In the genomic region with DNA sequence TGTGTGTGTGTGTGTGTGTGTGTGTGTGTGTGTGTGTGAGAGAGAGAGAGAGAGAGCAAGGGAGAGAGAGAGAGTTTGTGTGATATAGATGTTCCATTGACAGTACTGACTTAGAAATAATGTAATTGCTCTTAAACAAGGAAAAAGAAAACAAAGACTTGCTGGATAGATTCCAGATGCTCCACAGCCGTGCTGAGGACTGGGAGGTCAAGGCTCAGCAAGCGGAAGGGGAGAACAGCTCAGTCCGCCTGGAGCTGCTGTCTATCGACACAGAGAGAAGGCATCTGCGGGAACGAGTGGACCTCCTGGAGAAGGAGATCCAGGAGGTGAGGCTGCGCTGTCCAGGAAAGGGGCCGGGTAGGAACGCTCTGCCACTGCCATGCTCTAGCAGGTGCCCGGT, we compare ENCODE assay signal across 22 mouse cellular contexts. TPM values are rescaled to one million over a fixed set of nuclear protein-coding genes. Genes with fewer than 3 reads are reported as not detected.
A peak's percentile ranks its signal among the peaks of the same experiment; 100 is the strongest.
DNase-seq lines count a peak whose midpoint lies in the region; ATAC-seq and TF ChIP-seq lines count a peak whose summit lies in the region.
"Had no signal": no experiment of that assay in that cellular context is flagged by ENCODE, and none has a peak within 500 bp of the region (broad histone marks: within the 10 kb centered on the region; RNA-seq: fewer than 3 reads in every experiment).

No protein-coding gene starts in this region.

- 57% methylated on average over 10 of the region's 10 CpGs for WGBS in kidney, postnatal 0 days
- WGBS in lung, embryonic 14.5 days: 71% methylated on average over 10 of the region's 10 CpGs
- WGBS in lung, adult 2 months: 66% methylated on average over 10 of the region's 10 CpGs

- H3K4me3 ChIP-seq in kidney, postnatal 0 days (replicated peaks; ENCODE audit: low read depth, low read length): no peak overlapping the region
- no peak overlapping the region for H3K4me3 ChIP-seq in lung, embryonic 14.5 days (ENCODE audit: low read depth, low read length)
- H3K4me3 ChIP-seq in lung, adult 2 months (replicated peaks; ENCODE audit: extremely low read depth, low read depth, low read length): no peak overlapping the region
- H3K4me3 ChIP-seq: embryonic facial prominence, embryonic 15.5 days; erythroblast, embryonic 14.5 days; forebrain, embryonic 10.5 days; gastrocnemius, adult 2 months; heart, embryonic 13.5 days; hindbrain, embryonic 12.5 days had no signal

- ATAC-seq in kidney, postnatal 0 days (replicated peaks; ENCODE audit: low FRiP score, low read depth): no peak
- ATAC-seq in lung, embryonic 14.5 days (ENCODE audit: insufficient read depth): no peak
- ATAC-seq: forebrain, embryonic 14.5 days; hindbrain, embryonic 16.5 days; inflammation-experienced regulatory T-cells, adult 6 months had no signal

- H3K9me3 ChIP-seq in kidney, postnatal 0 days (replicated peaks; ENCODE audit: low read length): no peaks in the 10 kb centered on the region
- no peaks in the 10 kb centered on the region for H3K9me3 ChIP-seq in lung, embryonic 14.5 days (ENCODE audit: low read depth, low read length)
- H3K9me3 ChIP-seq: embryonic facial prominence, embryonic 15.5 days; forebrain, embryonic 10.5 days; heart, embryonic 13.5 days; hindbrain, embryonic 12.5 days had no signal

- TF ChIP-seq CTCF in kidney, postnatal 0 days (IDR thresholded peaks at IDR 0.05; ENCODE audit: low read depth): no peak
- no peak for TF ChIP-seq CTCF in lung, embryonic 14.5 days (IDR thresholded peaks at IDR 0.05; ENCODE audit: low read depth)
- no peak for TF ChIP-seq CTCF in lung, adult 2 months (IDR thresholded peaks at IDR 0.05; ENCODE audit: insufficient read depth, low read length)

- no peak overlapping the region for H3K27ac ChIP-seq in kidney, postnatal 0 days
- H3K27ac ChIP-seq in lung, embryonic 14.5 days (ENCODE audit: low read depth): no peak overlapping the region
- H3K27ac ChIP-seq: embryonic facial prominence, embryonic 15.5 days; forebrain, embryonic 10.5 days; gastrocnemius, adult 2 months; heart, embryonic 13.5 days; hindbrain, embryonic 12.5 days had no signal

- no peak overlapping the region for H3K4me2 ChIP-seq in kidney, postnatal 0 days (ENCODE audit: low read length)
- no peak overlapping the region for H3K4me2 ChIP-seq in lung, embryonic 14.5 days
- H3K4me2 ChIP-seq: embryonic facial prominence, embryonic 15.5 days; heart, embryonic 13.5 days; hindbrain, embryonic 12.5 days had no signal

- peaks cover 34% of the 10 kb centered on the region; the same call in 1 of the 2 replicates for H3K36me3 ChIP-seq in kidney, postnatal 0 days (ENCODE audit: insufficient read depth, low read length)
- H3K36me3 ChIP-seq in lung, embryonic 14.5 days (ENCODE audit: insufficient read depth): peaks cover 70% of the 10 kb centered on the region

- no peak overlapping the region for H3K9ac ChIP-seq in kidney, postnatal 0 days (ENCODE audit: low read depth, low read length)
- H3K9ac ChIP-seq in lung, embryonic 14.5 days: no peak overlapping the region
- H3K9ac ChIP-seq: embryonic facial prominence, embryonic 15.5 days; heart, embryonic 13.5 days; hindbrain, embryonic 12.5 days had no signal

- DNase-seq in embryo, embryonic 11 days: peak; percentile 17
- no peak for DNase-seq in embryo, embryonic 10 days (ENCODE audit: low spot score)
- DNase-seq in kidney, postnatal 0 days (ENCODE audit: low spot score): peak; percentile 62
- no peak for DNase-seq in kidney, adult 9 months
- peak; percentile 28 for DNase-seq in lung, embryonic 14.5 days
- no peak for DNase-seq in lung, adult 2 months
- DNase-seq in layer of hippocampus, postnatal 14 days (ENCODE audit: low spot score in 2 of 2): no peak
- DNase-seq: adrenal gland, adult 8-10 months; cerebellum, adult 18-20 months; cerebellum, adult 9-11 months; cerebellum, postnatal 36 days; gastrocnemius, adult 2 months; gastrocnemius, postnatal 25 days; heart, postnatal 4 days had no signal

- H3K4me1 ChIP-seq in kidney, postnatal 0 days (replicated peaks; ENCODE audit: insufficient read depth, low read length): no peaks in the 10 kb centered on the region
- H3K4me1 ChIP-seq in lung, embryonic 14.5 days (ENCODE audit: insufficient read depth): no peaks in the 10 kb centered on the region
- H3K4me1 ChIP-seq in lung, adult 2 months (ENCODE audit: control insufficient read depth, insufficient read depth, low read length): no peaks in the 10 kb centered on the region
- H3K4me1 ChIP-seq: embryonic facial prominence, embryonic 15.5 days; forebrain, embryonic 10.5 days; heart, embryonic 13.5 days; hindbrain, embryonic 12.5 days had no signal

- TF ChIP-seq POLR2A in lung, adult 2 months (IDR thresholded peaks at IDR 0.05; ENCODE audit: borderline replicate concordance, extremely low read depth, low read depth, low read length): no peak

- H3K27me3 ChIP-seq in kidney, postnatal 0 days (ENCODE audit: insufficient read depth, low read length): no peaks in the 10 kb centered on the region
- no peaks in the 10 kb centered on the region for H3K27me3 ChIP-seq in lung, embryonic 14.5 days (ENCODE audit: insufficient read depth, low read length)
- H3K27me3 ChIP-seq: embryonic facial prominence, embryonic 15.5 days; heart, embryonic 13.5 days; hindbrain, embryonic 12.5 days had no signal

RNA-seq across cellular contexts. Expression of a gene that starts 22.3 kb away (rescaled TPM):
- 6.8 and 8.1 TPM in 2 replicates for polyA plus RNA-seq in kidney, postnatal 0 days (2015; fragmentation: Nextera tagmentation; extraction: Ambion mirVana)
- polyA plus RNA-seq in lung, embryonic 14.5 days (2014; fragmentation: Nextera tagmentation; extraction: Ambion mirVana): 11.2 and 14.8 TPM in 2 replicates
- polyA plus RNA-seq in lung, adult 2 months (2012; rRNA removed): 4.9 and 6.0 TPM in 2 replicates
- 100 to 1,000 TPM; 118 to 125 TPM for total RNA-seq in layer of hippocampus, postnatal 14 days (2021)

RNA-seq across cellular contexts. Expression of a gene that starts 45.5 kb away (rescaled TPM):
- 3.7 and 4.3 TPM in 2 replicates for polyA plus RNA-seq in kidney, postnatal 0 days (2015; fragmentation: Nextera tagmentation; extraction: Ambion mirVana)
- polyA plus RNA-seq in lung, embryonic 14.5 days (2014; fragmentation: Nextera tagmentation; extraction: Ambion mirVana): 9.4 and 9.6 TPM in 2 replicates
- 1.3 and 1.8 TPM in 2 replicates for polyA plus RNA-seq in lung, adult 2 months (2012; rRNA removed)
- 1 to 10 TPM; 6.5 to 6.9 TPM for total RNA-seq in layer of hippocampus, postnatal 14 days (2021)

Comparison
In these comparisons a context has a peak if more than half of its experiments do, and no peak if none do; other contexts are left out.
1. DNase-seq: peak in embryo, embryonic 11 days (single experiment), kidney, postnatal 0 days (single experiment) and lung, embryonic 14.5 days (single experiment); none in embryo, embryonic 10 days (single experiment), kidney, adult 9 months (single experiment), lung, adult 2 months (single experiment) and layer of hippocampus, postnatal 14 days (0 of 2).